Mouse (Mus musculus): Measurements from ENCODE around the gene Fkbp10.

DNA sequence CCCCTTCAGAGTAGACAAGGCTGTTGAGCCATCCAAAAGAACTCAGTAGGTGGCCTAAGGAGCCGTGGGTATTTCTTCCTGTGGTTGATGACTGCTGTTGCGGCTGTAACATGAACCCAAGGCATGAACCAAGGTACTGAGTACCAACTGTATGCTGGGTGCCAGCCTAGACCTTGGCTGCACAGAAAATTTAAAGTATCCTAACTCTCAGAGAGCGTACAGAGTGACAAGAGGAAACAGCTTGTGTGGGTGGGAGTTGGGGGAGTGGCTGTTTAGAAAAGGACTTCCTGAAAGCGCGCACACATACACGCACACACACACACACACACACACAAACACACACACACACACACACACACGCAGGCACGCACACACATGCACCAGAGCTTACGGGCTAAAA lies 16.2 kb upstream of the Fkbp10 start:
- TF ChIP-seq CTCF (IDR thresholded peaks at IDR 0.05; ENCODE audit: control insufficient read depth, insufficient read depth, insufficient replicate concordance, low read depth, low read length) (no peak), POLR2A (IDR thresholded peaks at IDR 0.05; ENCODE audit: control insufficient read depth, low read depth, low read length) (no peak)
